Mouse (Mus musculus) mouse embryonic stem cell (cell line): Measurements from ENCODE around the gene Ntf3.

Source experiments
- in situ Hi-C, 2 experiments: fragments of 300-500 bp; cut with MboI; formaldehyde crosslinking; loops; 1 replicate in 1 of 2; 3 replicates in 1 of 2; pipeline ENCODE4 v1.14.3; 2019 to 2020; ENCODE audit warnings: low sequenced_read_pairs in 2 of 2, low pct_unique_long_range_greater_than_20kb in 1 of 2, mixed read lengths in 1 of 2; ENCODE audit not compliant: unreplicated experiment in 1 of 2

Gene Ntf3

DNA sequence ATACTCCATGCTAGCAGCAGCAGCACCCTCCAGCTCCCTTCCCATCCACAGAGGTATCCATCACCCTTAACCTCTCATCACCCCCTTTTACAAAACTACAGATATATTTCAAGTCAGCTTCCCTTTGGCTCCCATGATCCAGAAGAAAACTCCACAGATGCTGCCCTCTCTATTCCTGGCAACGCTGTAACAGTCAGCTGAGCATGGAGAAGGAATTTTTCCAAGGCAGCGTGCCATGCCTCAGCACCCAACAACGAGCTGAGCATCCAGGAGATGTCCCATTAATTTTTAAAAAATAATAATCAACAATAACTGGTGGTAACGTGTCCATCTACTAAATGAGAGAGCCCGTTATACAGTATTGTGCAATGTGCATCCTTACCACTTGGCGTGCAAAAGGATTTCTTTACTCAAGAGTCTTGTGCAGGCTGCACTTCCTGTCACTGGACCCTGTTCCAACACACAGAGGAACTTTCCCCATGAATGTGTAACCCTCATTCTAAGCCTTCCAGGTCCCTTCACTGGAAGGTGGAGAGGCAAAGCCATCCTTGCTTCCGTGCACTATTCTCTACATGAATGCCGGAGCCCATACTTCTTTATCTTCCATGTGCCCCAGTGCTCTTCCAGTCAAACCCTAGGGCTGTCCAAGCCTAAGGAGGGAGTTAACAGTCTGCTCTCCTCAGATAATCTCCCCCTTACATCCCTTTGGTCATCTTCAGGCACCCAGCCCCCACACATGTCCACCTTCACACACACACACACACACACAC is 5.0 kb downstream of the Ntf3 start:
- in situ Hi-C loops, result no loop called here

DNA sequence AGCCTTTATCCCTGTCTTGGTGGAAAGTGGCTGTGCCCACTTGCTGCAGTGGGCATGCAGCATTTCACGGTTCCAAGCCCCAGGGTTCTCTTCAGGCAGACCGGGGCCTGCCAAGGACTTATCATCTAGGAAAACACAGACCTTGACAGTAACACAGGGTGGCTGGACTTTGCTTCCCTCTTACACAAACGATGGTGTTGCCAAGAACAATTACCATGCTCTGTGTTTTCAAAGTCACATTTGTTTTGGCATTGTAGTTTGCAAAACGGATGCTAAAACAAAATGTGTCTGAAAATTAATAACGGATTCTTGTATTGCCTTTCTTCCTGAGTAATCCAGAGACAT is 6.7 kb downstream of the Ntf3 start:
- in situ Hi-C loops, result no loop called here

GRCm38 (mm10) chr6:126159279-126160066 is 7.2 kb downstream of the Ntf3 start:
- in situ Hi-C loops, result no loop called here

DNA sequence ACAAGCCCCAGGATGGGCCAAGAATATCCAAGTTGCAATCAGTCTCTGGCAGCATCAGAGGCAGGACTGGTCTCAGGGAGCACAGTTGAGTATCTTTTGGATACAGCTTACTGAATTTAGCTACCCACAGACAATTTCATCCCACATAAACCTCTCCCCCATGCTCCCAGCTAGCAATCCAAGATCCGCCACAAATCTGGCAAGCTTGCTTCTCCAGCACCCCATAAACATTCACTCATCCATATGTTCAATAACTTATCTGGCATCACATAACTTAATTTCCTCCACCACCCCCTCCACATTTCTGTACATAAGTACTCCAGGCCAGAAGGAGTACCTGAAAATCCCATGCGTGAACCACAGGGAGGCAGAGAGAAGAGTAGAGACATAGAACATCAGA is 10.8 kb downstream of the Ntf3 start:
- in situ Hi-C loops, result no loop called here

DNA sequence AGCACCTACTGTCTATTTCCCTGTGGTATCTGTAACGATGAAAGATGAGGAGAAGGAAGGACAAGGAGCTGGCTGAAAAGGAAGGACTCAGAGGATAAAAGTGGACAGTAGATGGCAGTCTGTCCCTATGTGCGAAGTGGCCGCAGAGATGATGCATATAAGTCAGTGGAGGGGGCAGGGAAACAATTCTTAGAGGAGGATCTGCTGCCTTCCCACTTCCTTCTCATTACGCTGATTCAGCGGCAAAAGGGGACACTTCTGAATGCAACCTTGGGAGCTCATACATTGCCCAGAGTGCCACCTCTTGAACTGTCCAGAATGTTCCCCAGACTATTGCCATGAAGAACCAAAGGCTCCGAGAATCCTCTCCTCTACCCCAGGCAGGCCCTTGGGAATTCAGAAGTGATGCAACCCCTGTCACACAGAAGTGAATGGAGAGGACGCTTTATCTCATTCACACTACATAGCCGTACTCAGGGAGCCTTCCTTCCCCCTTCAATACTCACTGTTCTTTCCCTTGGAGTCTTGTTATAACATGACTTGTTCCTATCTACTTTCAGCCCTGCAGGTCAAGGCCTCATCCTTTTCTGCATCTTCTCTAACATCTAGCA is 12.2 kb downstream of the Ntf3 start:
- in situ Hi-C loops, result no loop called here

GRCm38 (mm10) chr6:126153154-126153553 is 13.6 kb downstream of the Ntf3 start:
- in situ Hi-C loops, result no loop called here

GRCm38 (mm10) chr6:126143659-126144058 is 23.1 kb downstream of the Ntf3 start:
- in situ Hi-C loops, result no loop called here

GRCm38 (mm10) chr6:126142741-126143140 is 24.0 kb downstream of the Ntf3 start:
- in situ Hi-C loops, result no loop called here

GRCm38 (mm10) chr6:126142021-126142554 is 24.6 kb downstream of the Ntf3 start:
- in situ Hi-C loops, result no loop called here

- in situ Hi-C loops, result no loop called here
Observed at GRCm38 (mm10) chr6:126141472-126141871, 25.2 kb downstream of the Ntf3 start.

- in situ Hi-C loops, result no loop called here
Observed at GRCm38 (mm10) chr6:126140961-126141360, 25.7 kb downstream of the Ntf3 start.

DNA sequence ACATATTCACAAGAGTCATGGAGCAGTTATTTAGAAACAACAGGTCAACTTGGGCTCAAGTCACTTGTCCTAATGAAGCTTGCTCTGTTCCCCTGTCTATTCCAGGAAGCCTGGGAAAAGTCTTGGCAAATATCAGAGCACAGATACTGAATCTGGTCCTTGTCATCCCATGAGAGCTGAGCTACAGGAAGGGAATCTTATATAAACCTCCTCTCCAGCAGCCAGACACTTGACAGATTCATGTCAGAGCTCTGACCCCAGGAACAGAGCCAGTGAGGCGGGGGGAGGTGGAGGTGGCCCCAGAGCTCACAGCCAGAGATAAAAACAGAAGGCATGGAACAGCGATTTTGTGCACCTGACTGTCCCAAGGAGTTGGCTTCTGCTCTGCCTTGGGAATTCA is 26.3 kb downstream of the Ntf3 start:
- in situ Hi-C loops, result no loop called here

- in situ Hi-C loops, result no loop called here
Observed at GRCm38 (mm10) chr6:126134155-126134906, 32.4 kb downstream of the Ntf3 start.

GRCm38 (mm10) chr6:126128238-126128637 is 38.5 kb downstream of the Ntf3 start:
- in situ Hi-C loops, result no loop called here

DNA sequence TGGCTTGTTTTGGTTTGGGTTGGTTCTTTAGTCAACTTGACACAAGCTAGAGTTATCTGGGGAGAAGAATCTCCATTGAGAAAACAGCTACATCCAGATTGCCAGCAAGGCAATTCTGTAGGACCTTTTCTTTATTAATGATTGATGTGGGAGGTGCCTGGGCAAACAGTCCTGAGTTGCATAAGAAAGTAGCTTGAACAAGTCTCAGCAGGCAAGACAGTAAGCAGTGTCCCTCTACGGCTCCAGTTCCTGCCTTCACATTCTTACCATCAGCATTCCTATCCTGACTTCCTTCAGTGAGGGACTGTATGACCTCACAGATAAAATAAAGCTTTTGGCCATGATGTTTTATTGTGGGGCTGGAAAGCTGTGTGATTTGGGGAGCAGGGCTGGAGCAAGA is 48.5 kb downstream of the Ntf3 start:
- in situ Hi-C loops, result no loop called here

DNA sequence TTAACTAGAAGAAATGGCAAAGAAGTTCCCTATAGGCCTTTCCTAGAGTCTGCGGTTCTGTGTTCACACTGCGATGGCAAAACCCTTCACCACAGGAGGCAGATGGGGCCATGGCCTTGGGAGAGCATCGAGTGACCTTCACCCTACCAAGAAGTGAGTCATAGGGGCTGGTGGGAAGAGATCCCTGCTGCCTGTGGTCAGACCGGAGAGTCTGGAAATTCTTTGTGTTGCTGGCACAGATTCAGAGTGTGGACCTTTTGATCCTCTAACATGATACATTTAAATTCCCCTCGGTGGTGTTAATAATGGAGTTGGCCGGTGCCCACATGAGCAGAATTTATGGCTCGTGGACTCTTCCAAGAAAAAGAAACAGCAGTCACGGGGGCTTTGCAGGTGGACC is 49.5 kb downstream of the Ntf3 start:
- in situ Hi-C loops, result no loop called here

DNA sequence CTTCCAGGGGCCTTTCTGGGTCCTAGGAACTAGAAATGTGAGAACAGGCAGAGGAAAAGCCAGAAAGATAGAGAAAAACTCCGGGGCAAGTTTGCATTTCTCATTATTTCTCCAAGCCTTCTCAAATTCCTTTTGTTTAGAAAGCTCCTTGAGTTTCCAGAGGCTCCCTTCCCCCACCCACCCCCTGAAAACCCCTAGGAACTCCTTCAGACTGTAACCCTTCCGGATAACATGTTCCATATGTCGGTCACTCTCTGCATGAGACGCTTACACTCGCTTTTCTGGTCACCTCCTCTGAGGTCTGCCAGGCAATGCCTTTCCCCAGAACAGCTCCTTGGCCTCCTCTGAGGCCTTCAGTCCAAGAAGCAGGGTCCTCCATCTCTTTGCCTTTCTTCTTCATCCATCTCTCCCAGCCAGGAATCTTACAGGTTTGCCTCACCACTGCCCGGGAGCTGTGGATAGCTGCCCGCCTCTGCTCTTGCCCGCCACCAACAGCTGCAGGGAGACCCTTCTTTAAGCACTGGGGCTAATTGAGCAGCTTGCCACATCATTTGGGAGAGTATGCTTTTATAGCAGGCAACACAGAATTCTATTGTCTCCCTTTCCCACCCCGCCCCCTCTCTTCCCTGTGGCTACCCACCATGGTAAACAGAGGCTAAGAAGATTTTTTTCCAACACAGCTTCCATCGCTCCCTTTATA is 51.6 kb downstream of the Ntf3 start:
- in situ Hi-C loops, result no loop called here
